Mouse (Mus musculus): ENCODE results near the gene C1ra. TPM values are rescaled to one million over a fixed set of nuclear protein-coding genes. Genes with fewer than 3 reads are reported as not detected.
"Not testable (repeated sequence)": the region's sequence is repeated elsewhere in the genome, so short reads cannot be mapped to it uniquely, and the experiment has no call there.

C1ra gene
- polyA plus RNA-seq, 1 experiment from 2014 or later = 0.23 TPM

GRCm38 (mm10) chr6:124496054-124496453, 16.2 kb upstream of the C1ra start:
- 94% methylated on average over 5 of the region's 5 CpGs for WGBS
- no peaks in the 10 kb centered on the region for H3K4me1 ChIP-seq (ENCODE audit: control insufficient read depth, insufficient read depth, low read depth, low read length)
- no peak overlapping the region for H3K27ac ChIP-seq (ENCODE audit: low read depth, low read length)
- no peak overlapping the region for H3K4me2 ChIP-seq (ENCODE audit: low read length)
- H3K27me3 ChIP-seq (replicated peaks; ENCODE audit: control insufficient read depth, insufficient read depth, low read length) = no peaks in the 10 kb centered on the region
- no peak for ATAC-seq
- no peaks in the 10 kb centered on the region for H3K9me3 ChIP-seq (ENCODE audit: control insufficient read depth, low read length)
- H3K4me3 ChIP-seq (ENCODE audit: low read length) = no peak overlapping the region
- no peak overlapping the region for H3K9ac ChIP-seq (ENCODE audit: low read depth, low read length)
- no peaks in the 10 kb centered on the region for H3K36me3 ChIP-seq (ENCODE audit: control insufficient read depth, insufficient read depth, low read length)

DNA sequence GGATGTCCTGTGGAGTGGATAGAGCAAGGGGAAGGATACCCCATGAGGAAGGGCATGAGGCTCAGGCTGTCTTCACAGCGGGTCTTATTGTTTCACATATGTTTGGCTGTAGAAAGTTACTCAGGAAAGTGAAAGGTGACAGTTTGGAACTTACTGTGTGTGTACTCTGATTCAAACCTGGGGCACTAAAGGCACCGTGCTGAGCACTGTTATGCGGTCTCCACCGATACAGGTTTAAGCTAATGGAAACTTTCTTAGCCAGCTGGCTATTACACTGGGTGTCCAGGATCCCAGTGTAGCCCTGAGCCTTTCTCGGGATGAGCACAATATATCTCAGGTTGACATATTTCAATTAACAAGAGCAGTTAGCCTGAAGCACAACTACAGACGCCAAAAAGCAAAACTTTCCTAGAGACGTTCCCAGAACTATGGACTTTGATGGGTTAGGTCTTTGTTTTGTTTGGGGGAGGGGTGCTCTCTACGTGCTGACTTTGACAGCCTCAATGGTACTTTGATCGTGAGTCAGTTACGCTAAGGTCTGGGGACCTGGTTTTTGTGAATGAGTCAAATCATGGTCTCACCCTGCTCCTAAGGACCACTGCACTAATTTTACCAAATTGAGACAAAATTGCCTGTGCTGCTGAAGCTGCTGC, 12.2 kb upstream of the C1ra start:
- ATAC-seq = no peak
- H3K4me2 ChIP-seq (ENCODE audit: low read length) = no peak overlapping the region
- no peak overlapping the region for H3K27ac ChIP-seq (ENCODE audit: low read depth, low read length)
- H3K9ac ChIP-seq (ENCODE audit: low read depth, low read length) = no peak overlapping the region
- no peak overlapping the region for H3K4me3 ChIP-seq (ENCODE audit: low read length)
- H3K9me3 ChIP-seq (ENCODE audit: control insufficient read depth, low read length) = no peaks in the 10 kb centered on the region
- no peaks in the 10 kb centered on the region for H3K36me3 ChIP-seq (ENCODE audit: control insufficient read depth, insufficient read depth, low read length)
- 34% methylated on average over 10 of the region's 10 CpGs for WGBS
- no peaks in the 10 kb centered on the region for H3K4me1 ChIP-seq (ENCODE audit: control insufficient read depth, insufficient read depth, low read depth, low read length)
- no peaks in the 10 kb centered on the region for H3K27me3 ChIP-seq (replicated peaks; ENCODE audit: control insufficient read depth, insufficient read depth, low read length)

- H3K9me3 ChIP-seq (ENCODE audit: control insufficient read depth, low read length) = no peaks in the 10 kb centered on the region
- 76% methylated on average over 4 of the region's 4 CpGs for WGBS
- no peak overlapping the region for H3K9ac ChIP-seq (ENCODE audit: low read depth, low read length)
- no peaks in the 10 kb centered on the region for H3K36me3 ChIP-seq (ENCODE audit: control insufficient read depth, insufficient read depth, low read length)
- H3K4me1 ChIP-seq (ENCODE audit: control insufficient read depth, insufficient read depth, low read depth, low read length) = no peaks in the 10 kb centered on the region
- H3K27ac ChIP-seq (ENCODE audit: low read depth, low read length) = no peak overlapping the region
- H3K4me2 ChIP-seq (ENCODE audit: low read length) = no peak overlapping the region
- ATAC-seq = no peak
- no peaks in the 10 kb centered on the region for H3K27me3 ChIP-seq (replicated peaks; ENCODE audit: control insufficient read depth, insufficient read depth, low read length)
- no peak overlapping the region for H3K4me3 ChIP-seq (ENCODE audit: low read length)
Observed at GRCm38 (mm10) chr6:124501473-124501872, 10.7 kb upstream of the C1ra start.

DNA sequence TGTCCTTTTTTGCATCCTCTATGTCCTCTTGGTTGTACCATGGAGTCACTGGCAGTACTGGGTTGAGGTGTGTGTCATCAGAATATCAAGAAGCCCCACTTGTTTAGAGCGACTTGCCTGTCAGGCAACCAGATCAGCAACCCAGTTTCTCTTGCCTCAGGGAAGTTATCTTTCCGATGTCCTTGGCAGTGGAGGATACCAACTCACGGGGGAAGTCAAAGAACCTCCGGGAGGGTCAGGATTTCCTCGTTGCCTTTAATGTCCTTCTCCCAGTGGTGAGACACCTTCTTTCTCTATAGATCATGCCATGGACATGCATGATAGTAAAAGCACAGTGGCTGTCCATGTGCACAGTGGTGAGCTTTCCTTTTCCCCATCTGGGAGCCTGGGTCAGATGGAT, 10.2 kb upstream of the C1ra start:
- ATAC-seq = no peak
- Histone ChIP-seq H3K4me1 (ENCODE audit: control insufficient read depth, insufficient read depth, low read depth, low read length) (no peaks in the 10 kb centered on the region), H3K4me3 (ENCODE audit: low read length) (no peak overlapping the region), H3K27ac (ENCODE audit: low read depth, low read length) (no peak overlapping the region), H3K36me3 (ENCODE audit: control insufficient read depth, insufficient read depth, low read length) (no peaks in the 10 kb centered on the region), H3K9me3 (ENCODE audit: control insufficient read depth, low read length) (no peaks in the 10 kb centered on the region), H3K27me3 (replicated peaks; ENCODE audit: control insufficient read depth, insufficient read depth, low read length) (no peaks in the 10 kb centered on the region), H3K9ac (ENCODE audit: low read depth, low read length) (no peak overlapping the region), H3K4me2 (ENCODE audit: low read length) (no peak overlapping the region)
- WGBS = 86% methylated on average over 5 of the region's 5 CpGs

DNA sequence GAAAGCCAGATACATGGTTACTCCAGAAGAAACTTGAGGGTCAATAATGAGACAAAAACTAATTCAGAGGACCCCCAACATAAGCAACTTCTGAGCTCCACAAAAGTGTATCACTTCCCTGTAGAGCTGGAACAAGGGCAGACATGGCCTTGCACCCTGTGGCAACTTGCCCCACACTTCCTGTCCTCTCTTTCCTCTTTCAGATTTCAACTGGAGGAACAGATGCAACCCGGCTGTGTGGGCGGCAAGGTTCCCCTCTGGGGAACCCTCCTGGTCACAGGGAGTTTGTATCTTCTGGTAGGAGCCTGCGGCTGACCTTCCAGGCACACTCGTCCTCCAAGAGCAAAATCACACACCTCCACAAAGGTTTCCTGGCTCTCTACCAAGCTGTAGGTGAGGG, 7.2 kb upstream of the C1ra start:
- H3K9ac ChIP-seq (ENCODE audit: low read depth, low read length) = no peak overlapping the region
- 86% methylated on average over 4 of the region's 4 CpGs for WGBS
- no peak overlapping the region for H3K4me3 ChIP-seq (ENCODE audit: low read length)
- no peak for ATAC-seq
- no peak overlapping the region for H3K27ac ChIP-seq (ENCODE audit: low read depth, low read length)
- no peaks in the 10 kb centered on the region for H3K4me1 ChIP-seq (ENCODE audit: control insufficient read depth, insufficient read depth, low read depth, low read length)
- H3K9me3 ChIP-seq (ENCODE audit: control insufficient read depth, low read length) = no peaks in the 10 kb centered on the region
- no peaks in the 10 kb centered on the region for H3K36me3 ChIP-seq (ENCODE audit: control insufficient read depth, insufficient read depth, low read length)
- no peaks in the 10 kb centered on the region for H3K27me3 ChIP-seq (replicated peaks; ENCODE audit: control insufficient read depth, insufficient read depth, low read length)
- no peak overlapping the region for H3K4me2 ChIP-seq (ENCODE audit: low read length)

GRCm38 (mm10) chr6:124506991-124507390, 5.2 kb upstream of the C1ra start:
- H3K4me3 ChIP-seq (ENCODE audit: low read length) = no peak overlapping the region
- H3K4me2 ChIP-seq (ENCODE audit: low read length) = no peak overlapping the region
- no peaks in the 10 kb centered on the region for H3K9me3 ChIP-seq (ENCODE audit: control insufficient read depth, low read length)
- no peak for ATAC-seq
- H3K4me1 ChIP-seq (ENCODE audit: control insufficient read depth, insufficient read depth, low read depth, low read length) = no peaks in the 10 kb centered on the region
- no peak overlapping the region for H3K9ac ChIP-seq (ENCODE audit: low read depth, low read length)
- no peaks in the 10 kb centered on the region for H3K27me3 ChIP-seq (replicated peaks; ENCODE audit: control insufficient read depth, insufficient read depth, low read length)
- no peaks in the 10 kb centered on the region for H3K36me3 ChIP-seq (ENCODE audit: control insufficient read depth, insufficient read depth, low read length)
- 85% methylated on average over 6 of the region's 6 CpGs for WGBS
- H3K27ac ChIP-seq (ENCODE audit: low read depth, low read length) = no peak overlapping the region

GRCm38 (mm10) chr6:124508292-124508691, 3.9 kb upstream of the C1ra start:
- Histone ChIP-seq H3K4me3 (ENCODE audit: low read length) (no peak overlapping the region), H3K4me1 (ENCODE audit: control insufficient read depth, insufficient read depth, low read depth, low read length) (no peaks in the 10 kb centered on the region)

GRCm38 (mm10) chr6:124509192-124509591, 3.0 kb upstream of the C1ra start:
- not testable (repeated sequence) for H3K36me3 ChIP-seq (ENCODE audit: control insufficient read depth, insufficient read depth, low read length); H3K27ac ChIP-seq (ENCODE audit: low read depth, low read length); H3K4me2 ChIP-seq (ENCODE audit: low read length); H3K9ac ChIP-seq (ENCODE audit: low read depth, low read length); H3K4me1 ChIP-seq (ENCODE audit: control insufficient read depth, insufficient read depth, low read depth, low read length); H3K27me3 ChIP-seq (replicated peaks; ENCODE audit: control insufficient read depth, insufficient read depth, low read length); H3K9me3 ChIP-seq (ENCODE audit: control insufficient read depth, low read length); H3K4me3 ChIP-seq (ENCODE audit: low read length); ATAC-seq
- 94% methylated on average over 5 of the region's 5 CpGs for WGBS

More at GRCm38 (mm10) chr6:124508292-124508691, 3.9 kb upstream of the C1ra start:
- no peaks in the 10 kb centered on the region for H3K36me3 ChIP-seq (ENCODE audit: control insufficient read depth, insufficient read depth, low read length)
- H3K4me2 ChIP-seq (ENCODE audit: low read length) = no peak overlapping the region
- WGBS = 77% methylated on average over 10 of the region's 10 CpGs
- H3K9ac ChIP-seq (ENCODE audit: low read depth, low read length) = no peak overlapping the region
- ATAC-seq = no peak
- no peaks in the 10 kb centered on the region for H3K27me3 ChIP-seq (replicated peaks; ENCODE audit: control insufficient read depth, insufficient read depth, low read length)
- no peaks in the 10 kb centered on the region for H3K9me3 ChIP-seq (ENCODE audit: control insufficient read depth, low read length)
- no peak overlapping the region for H3K27ac ChIP-seq (ENCODE audit: low read depth, low read length)

DNA sequence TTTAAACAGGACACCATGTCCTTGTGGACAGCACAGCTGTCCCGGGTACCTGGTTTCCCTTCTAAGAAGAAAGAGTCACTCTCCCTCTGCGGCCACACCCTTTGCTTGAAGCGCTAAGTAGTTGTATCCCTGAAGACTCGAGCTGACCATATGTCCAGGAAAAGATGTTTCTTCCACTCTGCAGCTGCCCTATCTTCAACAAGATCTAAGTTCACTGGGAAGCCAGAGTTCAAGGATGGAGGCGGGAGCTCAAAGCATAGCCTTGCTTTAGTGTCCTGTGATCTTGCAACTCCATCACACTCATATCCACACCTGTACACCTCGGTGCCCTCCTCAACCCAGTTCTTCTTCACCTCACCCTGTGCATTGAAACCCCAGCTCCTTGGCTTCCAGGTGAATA, 269 bp upstream of the C1ra start:
- Histone ChIP-seq H3K4me3 (ENCODE audit: low read length) (no peak overlapping the region), H3K9me3 (ENCODE audit: control insufficient read depth, low read length) (no peaks in the 10 kb centered on the region), H3K4me1 (ENCODE audit: control insufficient read depth, insufficient read depth, low read depth, low read length) (no peaks in the 10 kb centered on the region), H3K4me2 (ENCODE audit: low read length) (no peak overlapping the region), H3K27ac (ENCODE audit: low read depth, low read length) (no peak overlapping the region), H3K9ac (ENCODE audit: low read depth, low read length) (no peak overlapping the region), H3K36me3 (ENCODE audit: control insufficient read depth, insufficient read depth, low read length) (no peaks in the 10 kb centered on the region), H3K27me3 (replicated peaks; ENCODE audit: control insufficient read depth, insufficient read depth, low read length) (no peaks in the 10 kb centered on the region)
- 76% methylated on average over 6 of the region's 6 CpGs for WGBS
- ATAC-seq = no peak

DNA sequence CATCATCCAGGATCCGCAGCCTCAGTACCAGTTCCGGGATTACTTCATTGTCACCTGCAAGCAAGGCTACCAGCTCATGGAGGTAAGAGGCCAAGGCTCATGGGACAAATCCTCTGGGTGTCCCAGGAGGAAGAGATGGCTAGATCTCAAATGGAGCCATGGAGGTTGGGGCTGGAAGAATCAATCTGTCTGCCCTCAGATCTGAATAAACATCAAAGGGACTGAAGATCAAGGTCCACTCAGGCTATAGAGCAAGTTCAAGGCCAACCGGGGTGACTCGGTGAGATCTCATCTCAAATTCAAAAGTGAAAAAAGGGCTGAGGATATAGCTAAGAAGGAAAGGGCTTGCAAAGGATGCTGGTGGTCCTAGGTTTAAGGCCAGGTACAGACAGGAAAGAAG, 5.5 kb downstream of the C1ra start:
- H3K9me3 ChIP-seq (ENCODE audit: control insufficient read depth, low read length) = not testable (repeated sequence)

More for the DNA sequence above, 5.5 kb downstream of the C1ra start:
- ATAC-seq; H3K36me3 ChIP-seq (ENCODE audit: control insufficient read depth, insufficient read depth, low read length); H3K4me3 ChIP-seq (ENCODE audit: low read length); H3K27me3 ChIP-seq (replicated peaks; ENCODE audit: control insufficient read depth, insufficient read depth, low read length); H3K4me2 ChIP-seq (ENCODE audit: low read length); H3K9ac ChIP-seq (ENCODE audit: low read depth, low read length); H3K27ac ChIP-seq (ENCODE audit: low read depth, low read length); H3K4me1 ChIP-seq (ENCODE audit: control insufficient read depth, insufficient read depth, low read depth, low read length): not testable (repeated sequence)
- 98% methylated on average over 4 of the region's 4 CpGs for WGBS

Measured in hindbrain, embryonic 16.5 days (tissue).